Mouse (Mus musculus): ENCODE data around the gene Cpa1.

Gene Cpa1

DNA sequence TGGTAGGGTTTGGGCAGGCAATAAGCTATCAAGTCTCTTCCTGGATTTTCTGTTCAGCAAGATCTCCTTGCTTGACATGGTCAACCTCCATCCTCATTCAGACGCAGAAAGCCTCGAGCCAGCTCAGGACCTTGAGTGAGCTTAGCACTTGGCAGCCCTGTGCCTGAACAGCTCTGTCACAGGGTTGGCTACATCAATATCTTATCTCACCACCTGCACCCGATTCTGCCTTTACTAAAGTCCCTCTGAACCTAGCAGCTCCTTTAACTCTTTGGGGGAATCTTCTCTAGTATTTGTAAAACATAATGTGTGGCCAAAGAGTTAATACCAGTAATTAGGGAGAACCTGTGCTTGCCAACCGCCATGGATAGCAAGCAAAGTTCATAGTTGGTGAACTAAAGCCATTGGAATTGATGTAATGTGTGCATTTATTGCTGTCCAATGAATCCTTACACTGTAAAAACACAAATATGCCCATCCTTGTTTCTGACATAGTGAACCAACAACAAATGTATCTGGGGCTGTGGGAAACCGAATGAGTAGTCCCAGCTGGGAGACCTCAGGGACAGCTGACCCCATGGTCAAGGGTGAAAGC, at the start of gene Cpa1:
Gene Cpa1, plus strand, starts transcription at position 545 of the 595 bp plus-strand sequence.
- no peak for DNase-seq

DNA sequence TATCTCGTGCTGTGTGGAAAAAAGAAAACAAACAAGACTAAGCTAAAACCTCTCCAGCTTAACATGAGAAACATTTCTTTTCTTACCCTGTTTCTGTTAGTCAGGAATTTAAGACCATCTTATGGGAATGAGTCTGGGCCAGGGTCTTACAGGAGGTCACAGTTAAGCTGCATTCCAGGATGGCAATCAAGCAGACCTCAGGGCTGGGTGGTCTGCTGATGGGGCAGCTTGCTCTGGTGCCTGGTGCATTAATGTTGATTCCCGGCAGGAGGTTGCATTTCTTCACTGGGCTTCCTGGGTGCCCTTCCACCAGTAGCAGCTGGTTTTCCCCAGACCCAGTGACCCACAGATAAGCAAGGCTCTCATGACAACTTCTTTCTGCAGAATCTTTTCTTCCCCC, 49.2 kb upstream of the Cpa1 start:
- DNase-seq: no peak

DNA sequence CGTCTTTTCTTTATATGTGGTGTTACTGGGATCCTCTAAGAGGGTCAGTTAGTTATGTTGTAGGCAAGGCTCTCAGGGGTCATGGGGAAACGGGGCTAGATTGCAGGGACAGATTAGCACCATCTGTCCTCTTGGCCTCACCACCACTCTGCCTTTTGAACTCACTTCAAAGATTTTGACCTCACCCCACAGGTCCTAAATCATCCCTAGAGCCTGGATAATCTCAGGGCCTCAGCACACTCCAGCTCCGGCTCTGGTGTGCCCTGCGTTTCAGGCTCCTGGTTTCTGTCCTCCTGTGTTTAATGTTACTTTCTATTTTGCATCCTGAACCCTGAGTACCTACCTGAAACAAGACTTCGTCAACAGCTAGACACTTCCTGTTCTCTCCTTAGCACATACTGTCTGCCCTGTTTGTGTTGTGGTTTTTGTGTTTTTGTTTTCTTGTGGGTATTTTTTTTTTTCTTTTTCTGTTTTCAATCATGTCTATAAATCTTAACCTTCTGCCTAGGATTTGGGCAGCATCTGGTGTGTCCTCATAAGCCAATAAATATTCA, 47.1 kb upstream of the Cpa1 start:
- no peak for DNase-seq

DNA sequence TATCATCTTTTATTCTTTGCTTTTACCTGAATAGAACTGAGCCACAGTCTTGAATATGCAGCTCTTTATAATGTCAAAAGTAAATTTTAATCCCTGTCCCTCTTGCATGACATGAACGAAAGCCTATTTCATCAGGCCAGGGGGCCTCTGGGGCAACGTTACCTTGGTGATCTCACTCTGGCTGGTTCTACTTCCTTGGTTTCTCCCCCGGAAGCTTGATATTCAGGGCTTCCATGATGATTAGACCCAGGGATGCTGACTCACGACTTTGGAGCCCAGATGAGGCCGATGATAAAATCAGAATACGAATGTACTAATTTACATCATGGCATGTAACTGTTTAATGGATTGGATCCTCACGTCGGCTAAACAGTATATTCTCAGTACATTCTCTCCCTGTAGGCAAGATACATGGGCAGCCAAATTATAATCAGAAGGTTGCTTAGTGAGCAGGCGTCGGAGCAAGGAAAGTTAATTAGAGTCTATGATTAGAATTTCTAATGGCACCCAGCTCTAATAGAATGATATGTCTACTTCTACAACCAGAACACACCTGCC, 46.5 kb upstream of the Cpa1 start:
- DNase-seq: no peak

DNA sequence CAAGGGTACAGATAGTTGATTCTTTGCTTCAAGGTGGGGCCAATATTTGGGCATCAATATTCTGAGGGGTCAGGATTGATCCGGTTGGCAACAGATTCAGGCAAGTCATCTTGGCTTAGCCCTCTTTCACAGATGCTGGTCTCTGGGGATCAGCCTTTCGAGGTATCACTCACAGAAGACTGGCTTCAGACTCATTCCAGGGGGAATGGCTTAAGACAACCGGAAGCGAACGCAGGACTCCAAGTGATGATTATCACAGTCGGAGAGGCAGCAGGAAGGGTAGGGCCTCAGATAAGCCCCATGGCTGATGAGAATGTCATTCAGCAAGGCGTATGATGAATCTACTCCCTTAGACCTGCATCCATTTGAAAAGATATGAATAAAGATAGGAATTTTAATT, 44.7 kb upstream of the Cpa1 start:
- DNase-seq: no peak

DNA sequence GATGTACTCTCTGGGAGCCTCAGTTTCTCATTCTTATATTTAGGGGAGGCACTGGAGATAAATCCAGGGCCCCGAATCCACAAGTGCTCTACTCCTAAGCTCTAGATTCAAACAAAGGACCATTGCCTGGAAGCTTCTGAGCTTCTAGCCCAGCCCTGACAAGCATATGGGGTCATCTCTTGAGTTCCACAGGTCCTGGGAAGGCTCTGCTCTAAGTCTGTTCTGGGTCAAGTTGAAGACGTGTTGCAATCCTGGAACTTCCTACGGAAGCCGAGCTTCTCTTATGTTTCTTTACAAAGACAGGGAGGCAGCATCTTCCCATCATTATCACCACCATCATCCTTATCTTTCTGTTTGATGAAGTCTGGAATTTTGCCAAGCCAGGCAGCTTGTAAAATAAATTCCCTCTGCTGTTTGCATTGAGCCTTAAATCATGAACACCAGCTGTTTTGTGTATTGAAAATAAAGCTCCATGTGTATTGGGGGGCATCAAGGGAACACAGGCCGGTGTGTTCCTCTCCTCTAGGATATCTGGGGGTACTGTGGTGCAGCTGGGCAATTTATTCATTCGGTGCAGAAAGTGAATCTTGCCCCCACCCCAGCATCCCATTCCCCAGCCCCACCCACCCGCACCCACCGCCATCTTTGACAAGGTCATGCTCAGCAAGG, 42.7 kb upstream of the Cpa1 start:
- DNase-seq: no peak

- no peak for DNase-seq
Observed at GRCm38 (mm10) chr6:30600033-30600432, 39.0 kb upstream of the Cpa1 start.

- DNase-seq: no peak
Observed at GRCm38 (mm10) chr6:30600995-30601394, 38.0 kb upstream of the Cpa1 start.

- DNase-seq: no peak
Observed at GRCm38 (mm10) chr6:30604342-30604867, 34.6 kb upstream of the Cpa1 start.

GRCm38 (mm10) chr6:30605111-30605510, 33.9 kb upstream of the Cpa1 start:
- DNase-seq: no peak

DNA sequence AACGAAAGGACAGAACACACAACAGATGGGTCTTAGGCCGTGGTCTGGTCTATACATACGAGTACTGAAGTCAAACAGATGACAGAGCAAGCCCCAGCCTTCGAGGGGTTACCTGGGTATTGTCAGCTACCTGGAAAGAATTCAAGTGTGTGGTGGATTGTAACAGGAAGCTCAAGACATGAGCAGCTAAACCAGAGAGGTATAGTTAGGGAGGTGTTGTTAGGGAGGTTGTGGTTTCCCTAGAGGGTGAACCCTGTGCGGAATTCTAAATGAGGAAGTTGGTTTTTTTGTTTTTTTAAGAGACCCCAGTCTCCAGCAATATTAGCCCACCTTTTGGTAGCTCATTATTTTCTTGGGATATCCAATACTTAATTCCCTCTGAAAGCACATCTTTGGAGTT, 33.3 kb upstream of the Cpa1 start:
- no peak for DNase-seq

DNA sequence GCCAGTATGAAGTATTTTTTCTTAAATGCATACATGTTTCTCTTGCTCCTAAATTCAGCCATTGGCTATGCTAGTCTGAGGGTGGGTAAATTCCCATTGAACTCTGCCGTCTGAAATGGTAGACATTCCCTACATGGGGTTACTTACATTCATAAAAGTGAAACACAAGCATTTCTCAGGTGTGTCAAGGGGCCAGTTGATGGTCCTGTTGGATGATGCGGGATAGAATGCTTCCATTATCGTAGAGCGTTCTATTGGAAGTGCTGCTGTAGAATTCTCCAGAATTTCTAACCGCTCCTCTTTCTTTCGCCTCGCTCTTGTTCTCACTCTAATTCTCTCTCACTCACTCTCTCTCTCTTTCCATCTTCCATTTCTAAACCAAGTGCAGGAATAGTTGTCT, 28.3 kb upstream of the Cpa1 start, which contains the start of gene Cpa5:
Gene Cpa5, plus strand, starts transcription at position 301 of the 400 bp plus-strand sequence.
- no peak for DNase-seq

GRCm38 (mm10) chr6:30611212-30611611, 27.8 kb upstream of the Cpa1 start:
- DNase-seq: no peak

DNA sequence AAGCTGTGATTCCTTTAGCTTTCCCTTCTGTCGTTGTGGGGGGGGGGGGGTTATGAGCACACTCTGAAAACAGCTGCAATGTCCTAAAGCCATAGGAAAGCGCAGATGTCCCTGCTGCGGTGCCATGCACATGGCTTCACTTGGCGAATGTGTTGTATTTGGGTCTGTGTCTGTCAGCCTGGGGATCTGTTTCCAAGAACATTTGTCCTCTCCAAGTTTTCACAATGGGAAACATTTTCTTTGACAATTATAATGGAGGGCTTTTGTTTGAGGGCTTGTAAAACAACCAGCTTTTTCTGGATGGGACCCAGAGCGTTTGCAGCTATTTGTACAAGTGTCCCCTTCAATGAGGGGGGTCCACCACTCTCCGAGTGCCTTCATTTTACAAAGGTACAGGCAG, 24.8 kb upstream of the Cpa1 start:
- DNase-seq: no peak

- DNase-seq: no peak
Observed at GRCm38 (mm10) chr6:30615741-30616140, 23.3 kb upstream of the Cpa1 start.

DNA sequence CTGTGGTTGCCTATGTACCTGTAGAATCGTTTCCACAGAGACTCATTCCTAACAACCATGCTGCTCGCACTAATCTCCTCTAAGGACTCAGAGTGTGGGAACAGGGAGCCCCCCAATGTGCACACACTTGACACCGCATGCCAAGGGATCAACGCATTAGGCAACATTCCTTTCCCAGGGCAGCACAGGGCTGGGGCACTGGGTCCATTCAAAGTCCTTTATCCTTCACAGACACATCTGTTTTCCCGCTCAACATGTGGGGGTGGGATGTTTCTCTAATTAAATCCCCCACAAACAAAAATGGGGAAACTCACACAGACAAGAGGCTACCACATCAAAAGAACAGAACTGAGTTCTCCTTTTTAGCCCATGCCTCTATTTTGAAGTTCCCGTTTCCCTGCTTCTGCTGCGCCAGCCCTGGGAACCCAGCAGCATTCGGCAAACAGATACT, 22.5 kb upstream of the Cpa1 start:
- no peak for DNase-seq

DNA sequence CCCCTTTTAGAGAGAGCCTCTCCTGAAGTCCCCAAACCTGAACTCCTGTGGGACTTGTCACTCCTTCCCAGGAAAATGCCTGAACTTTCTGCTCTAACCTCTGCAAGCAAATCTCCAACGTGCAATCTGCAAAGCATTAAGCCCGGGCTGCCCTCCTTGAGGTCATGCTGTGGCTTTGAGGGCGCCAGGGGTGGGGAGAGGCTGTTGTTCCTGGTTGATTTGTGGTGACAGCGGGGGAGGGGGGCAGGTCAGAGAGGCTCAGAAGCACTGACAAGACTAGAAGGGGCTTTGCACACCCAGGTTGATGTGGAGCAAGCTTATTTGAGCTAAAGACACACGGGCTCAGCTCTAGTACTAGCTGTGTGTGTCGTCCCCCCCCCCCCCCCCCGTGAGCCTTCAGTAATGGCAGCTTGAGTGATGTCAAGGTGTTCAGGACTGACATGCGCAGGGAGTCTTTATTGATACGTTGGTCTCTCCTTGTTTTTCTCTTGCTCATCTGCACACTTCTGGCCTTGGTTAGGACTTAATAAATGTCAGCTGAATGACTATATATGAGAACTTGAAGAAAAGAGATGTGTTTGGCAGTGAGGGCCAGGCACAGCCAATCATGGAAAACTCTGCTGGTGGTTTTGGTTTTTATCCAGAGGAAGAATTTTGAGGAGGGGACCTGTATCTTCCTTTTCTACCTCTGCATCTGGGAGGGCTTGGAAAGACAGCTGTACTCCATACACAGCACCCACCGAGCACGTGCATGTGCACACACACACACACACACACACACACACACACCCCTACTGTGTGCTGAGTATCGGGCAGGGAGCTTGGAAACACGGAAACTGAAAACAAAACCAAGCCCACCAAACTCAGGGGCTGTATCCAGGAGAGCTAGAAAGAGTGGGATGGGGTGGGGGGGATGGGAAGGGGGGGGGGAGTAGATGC, 21.7 kb upstream of the Cpa1 start:
- no peak for DNase-seq

DNA sequence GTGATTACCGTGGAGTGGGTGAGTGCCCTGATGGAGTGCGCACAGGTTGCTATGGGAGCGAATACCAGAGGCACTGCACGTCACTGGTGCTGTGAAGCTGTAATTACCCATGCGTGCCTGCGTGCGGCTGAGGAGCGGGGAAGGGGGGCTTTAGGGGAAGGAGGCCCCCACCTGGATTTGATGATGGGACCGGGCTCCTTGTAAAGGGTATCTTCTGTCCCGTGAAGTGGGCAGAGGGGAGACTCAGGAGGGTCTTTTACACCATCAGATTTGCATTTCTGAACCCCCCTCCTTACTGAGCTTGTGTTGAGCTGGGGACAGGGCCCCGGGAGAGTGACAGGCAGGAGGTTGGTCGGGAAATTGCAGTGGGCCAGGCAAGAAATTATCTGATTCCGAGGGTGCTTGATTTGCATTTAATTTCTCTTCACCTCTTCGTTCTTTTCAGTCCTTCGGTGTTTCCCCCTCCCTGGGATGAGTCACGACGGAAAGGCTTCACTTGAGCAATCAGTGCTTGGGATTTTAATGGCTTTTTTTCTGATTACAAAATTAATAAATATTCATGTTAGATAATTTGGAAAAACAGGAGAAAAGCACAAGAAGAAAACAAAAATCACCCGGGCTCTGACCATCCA, 20.9 kb upstream of the Cpa1 start:
- no peak for DNase-seq

DNA sequence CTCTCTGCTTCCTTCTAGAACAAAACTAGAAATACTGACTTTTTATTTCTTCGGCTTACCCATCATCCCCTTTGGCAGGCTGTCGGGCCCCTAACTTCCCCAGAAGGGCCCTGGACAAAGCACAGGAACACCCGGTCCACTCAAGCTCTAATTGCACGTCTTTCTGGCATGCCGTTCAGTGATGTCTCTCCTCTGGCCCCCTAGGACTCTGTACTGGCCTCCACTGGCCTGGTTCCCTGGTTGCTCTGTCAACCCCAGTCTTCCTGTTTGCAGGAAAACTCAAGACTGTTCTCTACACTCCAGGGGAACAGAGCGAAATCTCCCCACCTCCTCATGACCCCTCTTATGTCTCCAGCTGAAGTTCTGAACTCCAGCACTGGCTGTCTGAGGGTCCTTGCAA, 20.3 kb upstream of the Cpa1 start:
- no peak for DNase-seq

DNA sequence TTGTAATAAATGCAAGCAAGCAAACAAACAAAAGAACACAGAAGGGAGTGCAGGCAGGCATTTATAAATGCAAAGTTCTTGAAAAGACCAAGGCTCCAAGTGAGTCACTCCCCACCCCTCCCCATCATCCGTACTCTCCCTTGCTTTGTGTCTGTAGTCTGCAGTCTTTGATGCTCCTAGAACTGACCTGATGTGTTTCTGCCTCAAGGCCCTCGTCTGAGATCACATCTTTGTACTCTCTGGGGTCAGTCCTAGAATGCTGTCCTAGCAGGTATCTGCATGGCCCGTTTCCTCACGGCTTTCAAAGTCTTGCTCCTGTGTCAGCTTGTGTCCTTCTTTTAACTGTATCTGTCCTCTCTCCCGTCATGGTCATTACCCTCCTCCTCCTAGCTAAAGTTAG, 19.4 kb upstream of the Cpa1 start:
- no peak for DNase-seq

DNA sequence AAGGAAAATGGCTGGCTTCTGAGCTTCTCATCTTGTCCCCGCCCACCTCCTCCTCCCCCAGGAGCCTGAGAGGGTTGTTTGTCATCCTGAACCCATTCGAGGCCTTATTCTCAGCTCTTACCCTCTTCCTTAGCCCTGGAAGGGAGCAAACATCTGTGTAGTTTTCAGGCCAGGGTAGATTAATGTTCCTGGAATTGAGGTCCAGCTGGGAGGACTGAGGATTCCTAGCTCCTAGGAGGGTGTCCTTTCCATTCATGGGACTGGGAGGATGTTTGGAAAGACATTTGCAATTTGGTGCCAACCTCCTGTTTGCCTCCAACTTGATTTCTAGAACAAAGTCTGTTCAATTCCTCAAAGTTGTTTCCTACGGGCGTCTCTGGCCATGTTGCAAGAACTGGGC, 18.4 kb upstream of the Cpa1 start:
- no peak for DNase-seq

DNA sequence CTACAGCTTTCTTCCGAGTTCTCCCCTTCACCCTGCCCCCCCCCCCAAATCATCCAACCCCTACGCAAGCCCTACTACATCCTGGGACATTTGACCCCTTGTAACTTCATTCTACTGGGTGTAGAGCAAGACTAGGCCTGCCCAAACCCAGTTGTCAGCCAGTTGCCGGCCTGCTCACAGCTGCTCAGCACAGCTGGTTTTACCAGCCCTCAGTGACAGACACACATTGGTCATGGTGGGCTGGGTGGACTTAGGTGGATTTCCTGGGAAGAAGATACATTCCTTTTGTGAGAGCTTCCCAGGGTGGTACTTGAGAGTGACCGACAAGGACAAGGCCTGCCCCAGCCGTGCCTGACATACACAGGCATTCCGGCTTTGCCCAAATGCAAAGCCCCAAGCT, 18.0 kb upstream of the Cpa1 start:
- no peak for DNase-seq

Measured in cerebellum, adult 8-10 months (tissue).